Mouse (Mus musculus) liver, embryonic 14.5 days (tissue): ENCODE measurements around the gene Rab3il1. TPM values are rescaled to one million over a fixed set of nuclear protein-coding genes. Genes with fewer than 3 reads are reported as not detected.

Experiments
- ATAC-seq: fragments of 200-750 bp; cut with Nextera tagmentation; 2 replicates; pipeline ENCODE4 v1.8.0; 2017; ENCODE audit warnings: moderate number of reproducible peaks, mild to moderate bottlenecking, moderate library complexity; ENCODE audit not compliant: insufficient read depth
- DNase-seq, 3 experiments: peaks; one replicate each; pipeline ENCODE4 v3.0.0-alpha.2; 2012 to 2013; ENCODE audit warnings: low read depth in 3 of 3, low spot score in 3 of 3
- H3K27ac ChIP-seq: fragments of 300-500 bp; sonication (generic); 2 replicates; pipeline ENCODE4 v1.5.1; 2014; ENCODE audit warnings: moderate library complexity, mild to moderate bottlenecking, control low read depth, inconsistent platforms
- H3K27me3 ChIP-seq: fragments of 300-500 bp; sonication (generic); 2 replicates; pipeline ENCODE4 v1.6.1; 2014; ENCODE audit warnings: mild to moderate bottlenecking, low read length, moderate library complexity; ENCODE audit not compliant: control insufficient read depth, insufficient read depth
- H3K36me3 ChIP-seq: fragments of 300-500 bp; sonication (generic); replicated peaks from 2 replicates; pipeline ENCODE4 v1.6.1; 2014; ENCODE audit warnings: low read depth; ENCODE audit not compliant: control insufficient read depth, insufficient read depth
- H3K4me1 ChIP-seq, 2 experiments: fragments of 200-500 bp in 1 of 2; fragments of 300-500 bp in 1 of 2; sonication (generic) in 1 of 2; replicated peaks; 2 replicates each; pipeline ENCODE4 v1.6.1; 2012 to 2014; ENCODE audit warnings: antibody characterized with exemption in 1 of 2, inconsistent platforms in 1 of 2, low read length in 1 of 2; ENCODE audit not compliant: control insufficient read depth in 2 of 2, insufficient read depth in 2 of 2
- H3K4me2 ChIP-seq: fragments of 300-500 bp; sonication (generic); 2 replicates; pipeline ENCODE4 v1.6.1; 2014; ENCODE audit warnings: low read depth, mild to moderate bottlenecking, control low read depth, moderate library complexity
- H3K4me3 ChIP-seq, 2 experiments: fragments of 200-500 bp in 1 of 2; fragments of 300-500 bp in 1 of 2; sonication (generic) in 1 of 2; 2 replicates each; pipeline ENCODE4 v1.5.1; 2012 to 2014; ENCODE audit warnings: low read depth in 2 of 2, low read length in 2 of 2, mild to moderate bottlenecking in 2 of 2, control low read depth in 1 of 2, inconsistent platforms in 1 of 2, moderate library complexity in 1 of 2; ENCODE audit not compliant: insufficient read depth in 1 of 2
- H3K9ac ChIP-seq: fragments of 300-500 bp; sonication (generic); replicated peaks from 2 replicates; pipeline ENCODE4 v1.6.1; 2014; ENCODE audit warnings: mild to moderate bottlenecking, control low read depth, moderate library complexity
- H3K9me3 ChIP-seq: fragments of 300-500 bp; sonication (generic); 2 replicates; pipeline ENCODE4 v1.6.1; 2016; ENCODE audit warnings: low read length, mixed read lengths; ENCODE audit not compliant: control insufficient read depth
- CTCF ChIP-seq: IDR thresholded peaks from 2 replicates; pipeline ENCODE4 v1.5.1; 2016; ENCODE audit warnings: antibody characterized with exemption, low read depth, control low read depth
- EP300 ChIP-seq: IDR thresholded peaks from 2 replicates; pipeline ENCODE4 v1.6.1; 2016; ENCODE audit warnings: antibody characterized with exemption, low read depth
- WGBS: fragments of 180-500 bp; shearing (Covaris S2); extraction: QIAGEN DNeasy Blood & Tissue Kit; methylation state at CpG from one replicate; pipeline ENCODE4 v1.1.7; 2014; ENCODE audit not compliant: insufficient replicate concordance; 5-methylcytosine and 5-hydroxymethylcytosine counted together
- polyA plus RNA-seq, 2 experiments: library from polyadenylated mRNA; depleted of rRNA in 1 of 2; stranded (reverse) in 1 of 2; unstranded in 1 of 2; fragments of >200 nt; fragmentation: Nextera tagmentation in 1 of 2; extraction: Ambion mirVana in 1 of 2; gene quantifications; 2 replicates each; pipeline versions ENCODE4 v1.2.1 to v1.2.3; 2012 to 2014

Gene Rab3il1
- polyA plus RNA-seq, 2 experiments: 122 to 240 TPM

DNA sequence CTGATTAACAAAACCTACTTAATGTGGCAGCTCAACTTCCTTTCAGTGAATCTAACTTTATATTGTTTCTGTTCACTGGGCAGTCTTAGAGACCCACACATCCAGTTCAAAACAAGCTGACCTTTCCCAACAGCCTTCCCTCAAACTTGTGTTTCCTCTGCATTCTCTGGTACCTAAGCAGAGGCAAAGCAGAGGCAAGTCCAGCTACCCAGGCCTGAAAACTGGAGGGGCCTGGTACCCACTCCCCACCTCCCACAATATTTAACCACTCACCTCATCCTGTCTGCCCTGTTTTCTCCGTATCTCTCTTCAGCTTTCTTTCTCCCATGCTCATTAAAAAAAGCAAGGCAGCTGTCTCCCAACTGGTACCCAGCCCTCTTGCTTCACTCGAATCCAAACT, 22.3 kb upstream of the Rab3il1 start:
- ATAC-seq: no peak
- Histone ChIP-seq H3K9ac (peak overlapping the region; percentile 64), H3K4me1 (peaks cover 42 to 57% of the 10 kb centered on the region in 2 experiments), H3K27me3 (no peaks in the 10 kb centered on the region), H3K36me3 (peaks cover 9% of the 10 kb centered on the region), H3K27ac (peak overlapping the region; percentile 93), H3K4me3 (no peak overlapping the region; a peak in 1 of 4 replicates), H3K4me2 (peak overlapping the region; percentile 63), H3K9me3 (no peaks in the 10 kb centered on the region)
- TF ChIP-seq EP300: no peak
- TF ChIP-seq CTCF: no peak
- DNase-seq: no peak
- WGBS: 64% methylated on average over 2 of the region's 2 CpGs

DNA sequence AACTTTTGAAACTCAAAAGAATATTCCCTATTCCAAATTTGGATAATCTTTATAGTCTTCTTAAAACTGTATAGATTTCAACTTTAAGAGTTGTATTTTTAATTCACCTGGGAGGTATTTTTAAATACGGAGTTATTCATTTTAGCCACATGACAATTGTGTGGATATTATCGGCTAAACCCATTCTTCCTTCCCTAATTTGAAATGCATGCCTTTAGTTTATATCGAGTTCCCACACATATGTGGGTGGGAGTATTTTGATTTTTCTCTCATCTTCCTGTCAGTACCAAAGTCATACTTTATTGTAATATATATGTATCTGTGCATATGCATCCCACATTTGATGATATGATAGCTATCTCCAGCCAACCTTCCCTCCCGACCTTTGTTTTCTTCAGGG, 21.2 kb upstream of the Rab3il1 start, which contains the start of gene Fth1:
Fth1 (plus strand) TSS at position 341 of the 400 bp plus-strand sequence.
- TF ChIP-seq EP300: no peak
- no peak for TF ChIP-seq CTCF
- ATAC-seq: no peak
- peak within 1 kb of the TSS; percentile 93 for H3K27ac ChIP-seq

DNA sequence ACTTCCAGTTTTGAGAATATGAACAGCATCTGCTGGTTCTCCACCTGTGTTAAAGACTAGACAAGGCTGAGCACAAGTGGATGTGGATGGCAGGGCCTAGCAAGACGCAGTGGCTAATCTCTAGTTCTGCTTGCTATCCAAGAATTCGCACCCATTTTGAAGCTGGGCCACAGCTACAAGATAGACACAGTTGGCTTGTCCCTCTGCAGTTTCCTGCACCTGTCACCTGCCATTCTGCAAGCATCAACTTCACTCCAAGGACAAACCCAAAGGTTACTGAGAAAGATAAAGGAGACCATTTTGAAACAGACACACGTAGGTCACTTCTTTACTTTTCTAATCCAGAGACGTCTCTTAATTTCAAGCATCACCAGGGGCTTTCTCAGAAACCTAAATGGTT, 19.8 kb upstream of the Rab3il1 start:
- H3K9ac ChIP-seq: peak overlapping the region; percentile 78
- ATAC-seq (no peak), DNase-seq (no peak)
- H3K9me3 ChIP-seq: no peaks in the 10 kb centered on the region
- peaks cover 49 to 52% of the 10 kb centered on the region in 2 experiments for H3K4me1 ChIP-seq
- H3K4me2 ChIP-seq: peak overlapping the region; percentile 74
- H3K4me3 ChIP-seq: peak overlapping the region; percentile 82 to 93
- no peaks in the 10 kb centered on the region for H3K27me3 ChIP-seq
- peaks cover 28% of the 10 kb centered on the region for H3K36me3 ChIP-seq
- WGBS: 53% methylated on average over 4 of the region's 4 CpGs
- TF ChIP-seq EP300: no peak
- no peak for TF ChIP-seq CTCF
- H3K27ac ChIP-seq: peak overlapping the region; percentile 93

More for the DNA sequence above, 21.2 kb upstream of the Rab3il1 start, which contains the start of gene Fth1:
- Histone ChIP-seq H3K36me3 (peaks cover 20% of the 10 kb centered on the region), H3K27me3 (no peaks in the 10 kb centered on the region), H3K4me1 (peaks cover 50 to 55% of the 10 kb centered on the region in 2 experiments), H3K4me3 (peak within 1 kb of the TSS in 1 of 2 experiments; percentile 93; a peak in 2 of 4 replicates), H3K4me2 (peak within 1 kb of the TSS; percentile 74), H3K9me3 (no peaks in the 10 kb centered on the region), H3K9ac (peak within 1 kb of the TSS; percentile 78)
- no peak for DNase-seq
- WGBS: 59% methylated on average over 4 of the region's 4 CpGs

DNA sequence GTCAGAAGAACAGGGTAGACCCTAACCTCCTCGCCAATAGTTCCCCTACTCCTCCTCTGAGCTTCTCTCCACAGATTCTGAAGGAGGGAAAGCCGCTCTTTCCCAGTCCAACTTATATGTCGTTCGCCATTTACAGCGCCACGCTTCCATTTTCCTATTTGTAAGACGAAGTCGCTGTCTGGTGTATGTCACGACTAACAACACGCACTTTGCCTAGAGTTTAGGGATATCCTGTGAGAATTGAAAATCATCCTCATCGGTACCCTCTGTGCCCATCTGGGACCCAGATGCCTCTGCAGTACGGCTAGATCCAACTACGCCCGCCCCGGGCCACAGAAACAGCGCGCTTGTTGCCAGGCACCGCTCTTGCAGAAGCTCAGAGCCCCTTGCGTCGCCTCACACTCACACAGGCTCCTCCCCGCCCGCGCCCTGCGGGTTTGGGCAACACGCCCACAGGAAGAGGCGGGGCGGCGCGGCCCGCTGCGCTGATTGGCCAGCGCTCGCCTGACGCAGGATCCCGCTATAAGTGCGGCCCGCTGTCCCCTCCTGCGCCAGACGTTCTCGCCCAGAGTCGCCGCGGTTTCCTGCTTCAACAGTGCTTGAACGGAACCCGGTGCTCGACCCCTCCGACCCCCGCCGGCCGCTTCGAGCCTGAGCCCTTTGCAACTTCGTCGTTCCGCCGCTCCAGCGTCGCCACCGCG, 19.2 kb upstream of the Rab3il1 start:
- peak; percentile 95 to 97 (median 96) for DNase-seq
- Histone ChIP-seq H3K9ac (peak overlapping the region; percentile 99), H3K4me2 (peak overlapping the region; percentile 98), H3K4me1 (peaks cover 45 to 52% of the 10 kb centered on the region in 2 experiments), H3K27me3 (no peaks in the 10 kb centered on the region), H3K27ac (peak overlapping the region; percentile 97), H3K36me3 (peaks cover 31% of the 10 kb centered on the region), H3K9me3 (no peaks in the 10 kb centered on the region), H3K4me3 (peak overlapping the region; percentile 93 to 100)
- no peak for TF ChIP-seq EP300
- TF ChIP-seq CTCF: no peak
- ATAC-seq: peak; percentile 85
- under 1% methylated on average over 59 of the region's 59 CpGs for WGBS

DNA sequence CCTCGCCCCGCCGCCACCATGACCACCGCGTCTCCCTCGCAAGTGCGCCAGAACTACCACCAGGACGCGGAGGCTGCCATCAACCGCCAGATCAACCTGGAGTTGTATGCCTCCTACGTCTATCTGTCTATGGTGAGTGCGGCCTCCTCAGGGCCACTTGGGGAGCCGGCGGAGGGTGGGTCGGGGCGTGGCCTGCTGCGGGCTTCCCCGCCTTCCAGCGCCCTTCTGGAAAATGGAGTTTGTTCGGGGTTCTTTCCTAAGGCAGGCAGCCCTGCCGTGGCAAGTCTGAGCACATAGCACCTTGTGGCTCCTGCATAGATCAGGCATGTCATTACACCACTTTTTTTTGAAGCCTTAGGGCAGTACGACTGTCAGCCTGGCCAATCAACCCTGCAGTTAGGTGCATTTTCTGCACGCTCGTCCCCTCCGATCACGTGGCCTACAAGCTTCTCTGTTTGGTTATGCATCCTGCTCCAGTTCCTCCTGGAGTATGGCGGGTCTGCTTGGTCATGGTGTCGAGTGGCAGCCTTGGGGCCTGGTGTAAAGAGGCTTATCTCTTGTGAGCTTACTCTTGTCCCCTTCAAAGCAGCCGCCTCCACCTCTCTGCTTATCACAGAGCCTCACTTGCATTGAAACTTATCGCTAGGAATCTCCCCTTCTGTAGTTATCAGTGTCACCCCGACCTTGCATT, 18.5 kb upstream of the Rab3il1 start:
- WGBS: 0% methylated on average over 31 of the region's 31 CpGs
- H3K4me2 ChIP-seq: peak overlapping the region; percentile 98
- peaks cover 31% of the 10 kb centered on the region for H3K36me3 ChIP-seq
- DNase-seq: peak; percentile 82 to 83 (median 82)
- TF ChIP-seq CTCF (peak; percentile 29; the same call in 1 of the 2 replicates), EP300 (peak; percentile 93)
- no peaks in the 10 kb centered on the region for H3K9me3 ChIP-seq
- no peaks in the 10 kb centered on the region for H3K27me3 ChIP-seq
- ATAC-seq: peak; percentile 78
- peak overlapping the region; percentile 93 to 100 for H3K4me3 ChIP-seq
- H3K9ac ChIP-seq: peak overlapping the region; percentile 99
- H3K4me1 ChIP-seq: peaks cover 41 to 47% of the 10 kb centered on the region in 2 experiments
- peak overlapping the region; percentile 97 for H3K27ac ChIP-seq
